9 mouse cellular contexts compared by ENCODE assay signal in genomic region chr6:55177060-55177732, GRCm38 (mm10). TPM values are rescaled to one million over a fixed set of nuclear protein-coding genes. Genes with fewer than 3 reads are reported as not detected.
DNase-seq lines count a peak whose midpoint lies in the region; ATAC-seq and TF ChIP-seq lines count a peak whose summit lies in the region.
"Had no signal": no experiment of that assay in that cellular context is flagged by ENCODE, and none has a peak within 500 bp of the region (broad histone marks: within the 10 kb centered on the region; RNA-seq: fewer than 3 reads in every experiment).

No protein-coding gene starts in this region.

- H3K4me1 ChIP-seq in lung, postnatal 0 days (ENCODE audit: insufficient read depth, low read depth, low read length): no peaks in the 10 kb centered on the region; the same call in 1 of the 2 replicates

- TF ChIP-seq EP300 in lung, postnatal 0 days (IDR thresholded peaks at IDR 0.05): no peak

- H3K9ac ChIP-seq in lung, postnatal 0 days (replicated peaks; ENCODE audit: low read depth): no peak overlapping the region

- WGBS in lung, postnatal 0 days: 40% methylated on average over 12 of the region's 12 CpGs

- H3K4me2 ChIP-seq in lung, postnatal 0 days (replicated peaks; ENCODE audit: low read depth, low read length): no peak overlapping the region

- H3K4me3 ChIP-seq in lung, postnatal 0 days (ENCODE audit: low read depth, low read length): no peak overlapping the region

- no peaks in the 10 kb centered on the region for H3K9me3 ChIP-seq in lung, postnatal 0 days (ENCODE audit: low read length)

- H3K27me3 ChIP-seq in lung, postnatal 0 days (replicated peaks; ENCODE audit: insufficient read depth, low read length): no peaks in the 10 kb centered on the region

- TF ChIP-seq CTCF in lung, postnatal 0 days (IDR thresholded peaks at IDR 0.05): peak; percentile 57

- no peak overlapping the region for H3K27ac ChIP-seq in lung, postnatal 0 days (ENCODE audit: low read length)

- peak; percentile 33; the same call in 1 of the 2 replicates for ATAC-seq in lung, postnatal 0 days
- no peak for ATAC-seq in erythroblast, adult 5-6 weeks (replicated peaks; ENCODE audit: low FRiP score, poor library complexity, severe bottlenecking)

- DNase-seq in adrenal gland, postnatal 10 days: peak; percentile 43
- DNase-seq in adrenal gland, adult 18-20 months (ENCODE audit: low spot score in 2 of 2): no peak
- DNase-seq in layer of hippocampus, adult 11-12 months (ENCODE audit: low spot score): peak; percentile 28
- no peak for DNase-seq in layer of hippocampus, postnatal 36 days
- DNase-seq in R1 (ENCODE audit: low read depth, low spot score): peak; percentile 61
- peak; percentile 57 for DNase-seq in lung, postnatal 0 days (ENCODE audit: low spot score)
- DNase-seq in kidney, adult 8-10 months: no peak

- H3K36me3 ChIP-seq in lung, postnatal 0 days (ENCODE audit: insufficient read depth, low read length): no peaks in the 10 kb centered on the region

RNA-seq across cellular contexts. Expression of gene Inmt, which starts 2.4 kb away (rescaled TPM):
- 1 to 10 TPM; 6.3 to 7.2 TPM for total RNA-seq in adrenal gland, postnatal 10 days (2021)
- total RNA-seq in adrenal gland, adult 18-20 months (2021): 10 to 100 TPM; 10.1 to 26.1 TPM
- total RNA-seq in layer of hippocampus, postnatal 36 days (2021): under 1 TPM in 1 of 2 experiments, not detected in 1; 0.75 TPM
- polyA plus RNA-seq in lung, postnatal 0 days (2015; fragmentation: Nextera tagmentation; extraction: Ambion mirVana): 194 and 256 TPM in 2 replicates
- total RNA-seq in erythroblast, adult 5-6 weeks (2015; ENCODE audit: low replicate concordance): not detected in 2 replicates
- not detected in 2 replicates for total RNA-seq in erythroblast, adult 5-6 weeks (2017; ENCODE audit: low replicate concordance)
- polyA plus RNA-seq: C2C12 had no signal

RNA-seq across cellular contexts. Expression of gene Mindy4, which starts 26.0 kb away (rescaled TPM):
- 1 to 10 TPM; 4.5 to 6.6 TPM for total RNA-seq in adrenal gland, postnatal 10 days (2021)
- 1 to 10 TPM; 4.9 to 5.7 TPM for total RNA-seq in adrenal gland, adult 18-20 months (2021)
- total RNA-seq in layer of hippocampus, postnatal 36 days (2021): 10 to 100 TPM; 11.9 to 13.0 TPM
- polyA plus RNA-seq in lung, postnatal 0 days (2015; fragmentation: Nextera tagmentation; extraction: Ambion mirVana): 14.4 and 15.5 TPM in 2 replicates
- total RNA-seq in erythroblast, adult 5-6 weeks (2015; ENCODE audit: low replicate concordance): not detected in 2 replicates
- total RNA-seq in erythroblast, adult 5-6 weeks (2017; ENCODE audit: low replicate concordance): 3.4 TPM in 1 of 2 replicates, not detected in the other

RNA-seq across cellular contexts. Expression of gene Crhr2, which starts 44.4 kb away (rescaled TPM):
- 1 to 10 TPM in 1 of 2 experiments, under 1 TPM in 1; 0.33 to 2.0 TPM for total RNA-seq in adrenal gland, postnatal 10 days (2021)
- under 1 TPM in 1 of 2 experiments, not detected in 1; 0.35 TPM for total RNA-seq in adrenal gland, adult 18-20 months (2021)
- 1 to 10 TPM; 3.1 to 3.4 TPM for total RNA-seq in layer of hippocampus, postnatal 36 days (2021)
- polyA plus RNA-seq in lung, postnatal 0 days (2015; fragmentation: Nextera tagmentation; extraction: Ambion mirVana): 0.17 and 0.38 TPM in 2 replicates
- not detected in 2 replicates for total RNA-seq in erythroblast, adult 5-6 weeks (2015; ENCODE audit: low replicate concordance)
- total RNA-seq in erythroblast, adult 5-6 weeks (2017; ENCODE audit: low replicate concordance): 0.28 TPM in 1 of 2 replicates, not detected in the other

Comparison
In these comparisons a context has a peak if more than half of its experiments do, and no peak if none do; other contexts are left out.
1. DNase-seq: peak in adrenal gland, postnatal 10 days (single experiment), layer of hippocampus, adult 11-12 months (single experiment), R1 (single experiment) and lung, postnatal 0 days (single experiment); none in adrenal gland, adult 18-20 months (0 of 2), layer of hippocampus, postnatal 36 days (0 of 2) and kidney, adult 8-10 months (0 of 2).
2. RNA of gene Inmt, which starts 2.4 kb away (total RNA-seq): 10.1 to 26.1 TPM in adrenal gland, adult 18-20 months and 6.3 to 7.2 TPM in adrenal gland, postnatal 10 days; 0.75 TPM in layer of hippocampus, postnatal 36 days and not detected in erythroblast, adult 5-6 weeks; every median in the first group is over 4 times any median in the second.